Comparison of ENCODE assay signal across 9 mouse cellular contexts in the genomic region with DNA sequence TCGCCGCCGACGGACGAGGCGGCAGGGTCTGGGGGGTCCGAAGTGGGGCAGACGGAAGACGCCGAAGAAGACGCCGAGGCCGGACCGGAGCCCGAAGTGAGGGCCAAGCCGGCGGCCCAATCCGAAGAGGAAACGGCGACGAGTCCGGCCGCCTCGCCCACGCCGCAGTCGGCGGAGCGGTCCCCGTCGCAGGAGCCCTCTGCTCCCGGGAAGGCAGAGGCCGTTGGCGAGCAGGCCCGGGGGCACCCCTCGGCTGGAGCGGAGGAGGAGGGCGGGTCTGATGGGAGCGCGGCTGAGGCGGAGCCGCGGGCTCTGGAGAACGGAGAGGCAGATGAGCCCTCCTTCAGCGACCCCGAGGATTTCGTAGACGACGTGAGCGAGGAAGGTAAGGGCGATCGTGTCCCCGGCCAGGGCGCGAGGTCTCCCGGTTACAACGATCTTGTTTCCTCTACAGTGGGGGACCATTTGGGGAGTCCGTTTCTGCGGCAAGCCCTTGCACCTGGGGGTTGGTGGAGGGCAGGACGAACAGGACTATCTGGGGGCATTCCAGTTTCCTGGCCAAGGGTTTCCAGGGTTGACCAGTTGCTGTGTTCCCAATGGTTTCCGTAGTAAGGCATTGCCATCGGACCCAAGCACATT. TPM values are rescaled to one million over a fixed set of nuclear protein-coding genes. Genes with fewer than 3 reads are reported as not detected.
DNase-seq lines count a peak whose midpoint lies in the region; ATAC-seq and TF ChIP-seq lines count a peak whose summit lies in the region.
"Had no signal": no experiment of that assay in that cellular context is flagged by ENCODE, and none has a peak within 500 bp of the region (broad histone marks: within the 10 kb centered on the region; RNA-seq: fewer than 3 reads in every experiment).

No protein-coding gene starts in this region.

- ATAC-seq in cerebellum, adult (ENCODE audit: insufficient number of reproducible peaks, low FRiP score, low TSS enrichment), result no peak
- peak; percentile 7; the same call in 1 of the 2 replicates for ATAC-seq in limb, embryonic 14.5 days (ENCODE audit: low FRiP score, low read depth)
- 0 out of 2 replicates have a peak, but pooled peaks have one; percentile 7 for ATAC-seq in monocyte, adult 5-6 weeks (replicated peaks; ENCODE audit: insufficient number of reproducible peaks, low FRiP score, low TSS enrichment, poor library complexity, severe bottlenecking)

- H3K27ac ChIP-seq in limb, embryonic 14.5 days (replicated peaks; ENCODE audit: low read depth, low read length), result peak overlapping the region; percentile 95

- H3K4me1 ChIP-seq in erythroblast, embryonic 14.5 days (ENCODE audit: control insufficient read depth), result peaks cover 47% of the 10 kb centered on the region
- H3K4me1 ChIP-seq in limb, embryonic 14.5 days (ENCODE audit: control insufficient read depth, insufficient read depth, low read length), result peaks cover 13% of the 10 kb centered on the region; the same call in 1 of the 2 replicates

- under 1% methylated on average over 56 of the region's 62 CpGs for whole genome bisulfite sequencing in limb, embryonic 14.5 days

- TF ChIP-seq POLR2A in limb, embryonic 14.5 days (IDR thresholded peaks at IDR 0.05; ENCODE audit: borderline replicate concordance, extremely low read depth, insufficient read depth, insufficient read length), result no peak

- peak overlapping the region; percentile 93 for H3K9ac ChIP-seq in limb, embryonic 14.5 days (ENCODE audit: low read depth, low read length, severe bottlenecking)

- H3K4me2 ChIP-seq in limb, embryonic 14.5 days (replicated peaks; ENCODE audit: low read depth, low read length, severe bottlenecking), result peak overlapping the region; percentile 68

- no peaks in the 10 kb centered on the region for H3K9me3 ChIP-seq in erythroblast, embryonic 14.5 days (ENCODE audit: control insufficient read depth, low read length)
- H3K9me3 ChIP-seq in limb, embryonic 14.5 days (ENCODE audit: control insufficient read depth, low read length), result no peaks in the 10 kb centered on the region

- peak; percentile 29 for DNase-seq in cerebellum, adult 9-11 months
- DNase-seq in ovary, adult 18-20 months (ENCODE audit: low spot score), result peak; percentile 23
- no peak for DNase-seq in ovary, postnatal 36 days (ENCODE audit: low spot score)
- peak; percentile 7 for DNase-seq in limb, embryonic 14.5 days (ENCODE audit: low spot score)
- DNase-seq in urinary bladder, postnatal 25 days (ENCODE audit: low spot score), result no peak

- peaks cover 36% of the 10 kb centered on the region for H3K36me3 ChIP-seq in erythroblast, embryonic 14.5 days (ENCODE audit: control insufficient read depth)
- peaks cover 9% of the 10 kb centered on the region; the same call in 1 of the 2 replicates for H3K36me3 ChIP-seq in limb, embryonic 14.5 days (ENCODE audit: control insufficient read depth, insufficient read depth, low read length)

- H3K4me3 ChIP-seq in erythroblast, embryonic 14.5 days (replicated peaks), result peak overlapping the region; percentile 99
- H3K4me3 ChIP-seq in limb, embryonic 14.5 days (replicated peaks; ENCODE audit: low read length), result peak overlapping the region; percentile 95

- H3K27me3 ChIP-seq in erythroblast, embryonic 14.5 days (ENCODE audit: control insufficient read depth), result no peaks in the 10 kb centered on the region
- H3K27me3 ChIP-seq in limb, embryonic 14.5 days (ENCODE audit: control insufficient read depth, insufficient read depth, low read length), result no peaks in the 10 kb centered on the region

RNA-seq across cellular contexts. Expression of gene Eif3b, which starts 0.4 kb away (rescaled TPM):
- 7.2 and 9.3 TPM in 2 replicates for polyA plus RNA-seq in erythroblast, embryonic 14.5 days (2012)
- 108 and 119 TPM in 2 replicates for polyA plus RNA-seq in limb, embryonic 14.5 days (2012; rRNA removed)
- 145 and 151 TPM in 2 replicates for polyA plus RNA-seq in limb, embryonic 14.5 days (2014; fragmentation: Nextera tagmentation; extraction: Ambion mirVana)
- 58.0 to 92.8 TPM (median 85.6 TPM) in 3 replicates for total RNA-seq in monocyte, adult 5-6 weeks (2017)

RNA-seq across cellular contexts. Expression of gene Gm4869, which starts 25.9 kb away (rescaled TPM):
- polyA plus RNA-seq in erythroblast, embryonic 14.5 days (2012), result not detected in 2 replicates
- polyA plus RNA-seq in limb, embryonic 14.5 days (2012; rRNA removed), result 0.13 TPM in 2 replicates
- polyA plus RNA-seq in limb, embryonic 14.5 days (2014; fragmentation: Nextera tagmentation; extraction: Ambion mirVana), result not detected in 2 replicates
- not detected in 3 replicates for total RNA-seq in monocyte, adult 5-6 weeks (2017)
- total RNA-seq: layer of hippocampus, postnatal 14 days had no signal

RNA-seq across cellular contexts. Expression of gene Snx8, which starts 30.5 kb away (rescaled TPM):
- 0.90 and 1.0 TPM in 2 replicates for polyA plus RNA-seq in erythroblast, embryonic 14.5 days (2012)
- polyA plus RNA-seq in limb, embryonic 14.5 days (2012; rRNA removed), result 23.0 and 29.8 TPM in 2 replicates
- 9.7 and 12.3 TPM in 2 replicates for polyA plus RNA-seq in limb, embryonic 14.5 days (2014; fragmentation: Nextera tagmentation; extraction: Ambion mirVana)
- total RNA-seq in monocyte, adult 5-6 weeks (2017), result 11.6 to 20.9 TPM (median 12.9 TPM) in 3 replicates

Comparison
In these comparisons a context has a peak if more than half of its experiments do, and no peak if none do; other contexts are left out.
1. DNase-seq: peak in cerebellum, adult 9-11 months (single experiment), ovary, adult 18-20 months (single experiment) and limb, embryonic 14.5 days (single experiment); none in ovary, postnatal 36 days (single experiment) and urinary bladder, postnatal 25 days (single experiment).
2. RNA of gene Eif3b, which starts 0.4 kb away (polyA plus RNA-seq): 108 to 151 TPM in limb, embryonic 14.5 days; 7.2 to 9.3 TPM in erythroblast, embryonic 14.5 days; every median in the first group is over 10 times any median in the second.